Mouse (Mus musculus): ENCODE data around the gene Tenm4.
A peak's percentile ranks its signal among the peaks of the same experiment; 100 is the strongest.

The Tenm4 gene

GRCm38 (mm10) chr7:96834681-96835289 is 663.7 kb downstream of the Tenm4 start:
- peak; percentile 34 for DNase-seq

DNA sequence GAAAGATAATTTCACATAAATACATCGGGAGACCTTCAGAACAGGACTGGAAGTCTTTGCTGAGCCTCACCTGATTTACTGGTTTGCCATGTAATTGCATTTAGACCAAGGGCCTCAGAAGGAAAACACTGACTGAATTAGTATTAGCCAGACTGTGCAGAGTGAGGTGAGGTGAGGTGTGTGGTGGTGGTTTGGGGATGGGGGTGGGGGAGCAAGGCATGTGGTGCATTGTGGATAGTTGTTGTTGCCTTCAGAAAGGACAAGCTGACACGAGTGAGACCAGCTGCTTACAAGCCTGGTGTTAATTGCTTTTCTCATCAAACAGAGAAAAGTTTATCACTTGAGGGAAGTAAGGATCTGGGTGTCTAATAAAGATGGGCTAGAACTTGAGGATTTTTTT is 664.3 kb downstream of the Tenm4 start:
- no peak for DNase-seq

DNA sequence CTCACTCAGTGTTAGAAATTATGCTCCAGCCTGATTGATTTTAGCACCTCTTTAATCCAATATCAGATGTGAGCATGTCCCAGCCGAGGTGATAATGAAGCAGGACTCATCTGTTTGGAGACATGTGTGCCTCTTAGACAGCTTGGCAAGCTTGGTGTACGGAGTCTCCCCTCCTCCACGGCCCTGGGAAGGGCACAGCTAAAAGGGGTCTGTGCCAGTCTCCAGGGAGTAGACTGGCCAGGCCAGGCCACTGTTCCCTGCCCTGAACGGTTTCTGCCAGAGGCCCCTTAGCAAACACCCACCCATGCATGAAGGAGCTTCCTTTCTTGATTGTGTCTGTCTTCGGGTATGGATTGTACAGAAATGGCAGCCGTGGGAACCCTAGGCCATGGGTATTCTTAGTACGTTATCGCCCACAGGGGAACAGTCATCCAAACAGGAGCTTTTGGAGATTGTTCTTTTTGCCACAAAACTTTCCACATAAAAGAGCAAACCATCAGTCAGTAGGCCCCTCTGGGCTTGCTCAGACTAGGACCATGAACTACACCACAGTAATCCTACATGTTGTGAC is 667.3 kb downstream of the Tenm4 start:
- no peak for DNase-seq

GRCm38 (mm10) chr7:96838926-96839325 is 667.9 kb downstream of the Tenm4 start:
- no peak for DNase-seq

GRCm38 (mm10) chr7:96839586-96839985 is 668.5 kb downstream of the Tenm4 start:
- DNase-seq, result no peak

DNA sequence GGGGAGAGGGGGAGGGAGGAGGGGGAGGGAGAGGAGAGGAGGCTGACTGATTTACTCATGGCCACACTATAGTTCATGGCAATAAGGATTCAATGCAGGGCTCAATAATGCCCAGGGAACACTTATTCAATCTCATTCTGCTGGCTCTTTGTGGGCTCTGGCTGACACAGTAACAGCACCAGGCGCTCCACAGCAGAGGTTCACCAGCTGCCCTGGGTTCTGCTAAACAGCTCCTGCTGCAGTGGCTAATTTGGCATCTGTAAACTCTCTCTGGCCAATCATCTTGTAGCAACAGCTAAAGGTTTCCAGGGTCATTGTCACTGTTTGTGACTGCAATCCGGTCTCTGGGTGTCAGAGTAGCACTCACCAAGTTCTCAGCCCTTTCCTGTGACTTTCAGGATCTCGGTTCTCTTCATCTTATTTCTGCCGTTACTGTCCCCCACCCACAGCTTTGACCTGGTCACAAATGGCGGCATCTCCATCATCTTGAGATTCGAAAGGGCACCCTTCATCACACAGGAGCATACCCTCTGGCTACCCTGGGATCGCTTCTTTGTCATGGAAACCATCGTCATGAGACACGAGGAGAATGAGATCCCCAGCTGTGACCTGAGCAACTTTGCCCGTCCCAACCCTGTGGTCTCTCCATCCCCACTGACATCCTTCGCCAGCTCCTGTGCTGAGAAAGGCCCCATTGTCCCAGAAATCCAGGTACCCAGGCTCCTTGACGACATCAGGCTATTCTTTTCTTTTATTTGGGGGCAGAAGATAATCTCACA is 671.6 kb downstream of the Tenm4 start:
- no peak for DNase-seq

GRCm38 (mm10) chr7:96844104-96844894 is 673.3 kb downstream of the Tenm4 start:
- no peak for DNase-seq

- no peak for DNase-seq
Observed at GRCm38 (mm10) chr7:96852781-96853180, 681.7 kb downstream of the Tenm4 start.

- no peak for DNase-seq
Observed at GRCm38 (mm10) chr7:96855867-96856406, 684.9 kb downstream of the Tenm4 start.

- DNase-seq, result no peak
Observed at GRCm38 (mm10) chr7:96856518-96856917, 685.5 kb downstream of the Tenm4 start.

DNA sequence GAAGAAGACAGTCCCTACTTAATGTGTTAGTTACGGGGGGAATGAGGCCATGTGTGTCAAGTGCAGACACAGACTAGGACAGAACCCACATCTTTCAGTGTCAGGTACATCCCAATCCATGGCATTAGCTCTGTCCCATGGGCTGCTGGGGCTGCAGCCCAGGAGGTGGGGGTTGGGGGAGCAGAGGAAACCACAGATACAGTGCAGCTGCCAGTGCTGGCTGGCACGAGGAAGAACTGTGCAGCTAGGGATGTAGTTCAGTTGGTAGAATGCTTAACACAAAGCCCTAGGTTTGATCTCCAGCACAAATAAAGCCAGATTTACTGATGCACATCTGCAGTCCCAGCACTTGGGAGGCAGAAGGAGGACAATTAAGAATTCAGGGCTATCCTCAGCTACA is 688.0 kb downstream of the Tenm4 start:
- no peak for DNase-seq

DNA sequence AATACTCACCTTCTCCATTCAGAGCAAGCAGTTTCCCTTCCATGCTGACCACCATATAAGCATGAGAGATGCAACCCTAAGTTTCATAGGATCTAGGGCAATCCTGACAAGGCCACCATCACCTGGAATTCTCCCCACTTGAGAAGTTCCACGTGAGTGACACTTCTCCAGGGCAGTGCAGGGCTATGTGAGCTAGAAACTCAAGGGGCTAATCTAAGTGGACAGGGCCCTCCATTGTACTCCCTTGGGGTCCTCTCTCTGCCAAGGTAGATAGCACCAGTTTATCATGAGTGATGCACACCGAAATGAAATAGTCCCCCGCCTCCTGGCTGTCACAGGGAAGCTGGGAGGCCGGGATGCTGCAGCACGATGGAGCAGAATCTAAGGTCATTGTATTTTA is 688.6 kb downstream of the Tenm4 start:
- DNase-seq, result no peak

DNA sequence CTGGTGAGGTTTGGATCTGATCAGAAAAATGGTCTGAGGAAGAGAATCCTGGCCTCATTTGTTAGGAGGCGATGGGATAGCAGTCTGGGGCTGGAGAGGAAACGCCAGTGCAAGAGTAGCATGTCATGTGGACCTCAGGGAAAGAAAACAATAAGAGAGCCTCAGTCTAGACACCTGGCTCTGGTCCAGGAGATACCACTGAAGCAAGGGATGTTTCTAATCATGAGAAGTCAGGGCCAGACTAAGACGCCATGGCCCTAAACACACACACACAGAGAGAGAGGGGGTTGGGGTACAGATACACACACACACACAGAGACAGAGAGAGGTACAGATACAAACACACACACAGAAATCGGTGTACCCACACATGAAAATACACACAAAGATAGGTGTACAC is 689.6 kb downstream of the Tenm4 start:
- DNase-seq, result no peak

GRCm38 (mm10) chr7:96864894-96865722 is 694.1 kb downstream of the Tenm4 start:
- DNase-seq, result no peak

DNA sequence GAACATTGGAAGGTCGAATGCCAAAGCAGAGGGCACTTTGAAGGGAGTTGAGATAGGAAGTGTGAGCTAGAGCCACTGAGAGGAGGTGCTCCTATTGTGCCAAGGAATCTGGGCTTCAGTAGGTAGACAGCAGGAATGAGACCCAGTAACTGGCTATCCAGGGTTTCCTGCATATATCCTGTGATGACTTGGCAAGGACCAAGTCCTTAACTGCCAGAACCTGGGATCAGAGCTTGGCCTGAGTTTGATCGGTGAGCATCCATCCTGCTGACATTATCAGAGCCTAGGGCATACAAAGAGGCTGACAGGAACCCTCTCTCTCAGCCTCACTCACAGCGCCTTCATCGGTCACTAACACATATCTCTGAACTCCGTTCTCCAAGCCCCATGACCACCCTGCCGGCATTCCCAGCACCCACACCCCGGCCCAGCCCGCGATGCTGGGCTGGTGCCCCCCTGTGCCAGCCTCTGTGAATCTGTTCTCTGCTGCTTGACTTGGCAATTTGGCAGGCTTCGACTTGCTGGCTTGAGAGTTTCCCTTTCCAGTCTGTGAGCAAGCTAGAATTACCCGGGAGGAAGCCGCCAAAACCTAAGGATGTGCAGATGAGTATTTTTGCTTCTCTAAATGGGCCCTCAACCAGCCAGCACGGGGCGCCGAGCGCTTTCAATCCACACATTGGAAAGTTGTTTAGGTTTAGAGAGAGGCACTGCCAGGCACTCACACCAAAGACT is 698.2 kb downstream of the Tenm4 start:
- DNase-seq, result no peak

- DNase-seq, result no peak
Observed at GRCm38 (mm10) chr7:96870473-96870872, 699.4 kb downstream of the Tenm4 start.

DNA sequence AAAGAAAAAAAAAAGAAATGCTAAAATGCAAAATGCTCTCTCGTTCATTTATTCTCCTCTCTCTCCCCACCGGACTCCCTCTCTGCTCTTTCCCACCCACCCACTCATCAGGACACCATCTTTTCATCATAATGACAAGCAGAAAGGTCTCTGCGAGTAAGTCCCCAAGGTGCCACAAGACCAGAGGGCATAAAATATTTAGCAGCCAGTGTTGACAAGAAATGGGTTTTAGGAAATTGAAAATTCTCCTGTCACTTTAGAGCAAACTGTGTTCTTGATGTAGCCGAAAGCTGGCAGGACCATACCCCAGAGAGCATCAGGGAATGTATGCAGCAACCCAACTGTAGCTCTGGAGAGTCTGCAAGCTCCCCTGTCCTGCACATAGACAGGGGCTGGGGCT is 700.0 kb downstream of the Tenm4 start:
- DNase-seq, result no peak

DNA sequence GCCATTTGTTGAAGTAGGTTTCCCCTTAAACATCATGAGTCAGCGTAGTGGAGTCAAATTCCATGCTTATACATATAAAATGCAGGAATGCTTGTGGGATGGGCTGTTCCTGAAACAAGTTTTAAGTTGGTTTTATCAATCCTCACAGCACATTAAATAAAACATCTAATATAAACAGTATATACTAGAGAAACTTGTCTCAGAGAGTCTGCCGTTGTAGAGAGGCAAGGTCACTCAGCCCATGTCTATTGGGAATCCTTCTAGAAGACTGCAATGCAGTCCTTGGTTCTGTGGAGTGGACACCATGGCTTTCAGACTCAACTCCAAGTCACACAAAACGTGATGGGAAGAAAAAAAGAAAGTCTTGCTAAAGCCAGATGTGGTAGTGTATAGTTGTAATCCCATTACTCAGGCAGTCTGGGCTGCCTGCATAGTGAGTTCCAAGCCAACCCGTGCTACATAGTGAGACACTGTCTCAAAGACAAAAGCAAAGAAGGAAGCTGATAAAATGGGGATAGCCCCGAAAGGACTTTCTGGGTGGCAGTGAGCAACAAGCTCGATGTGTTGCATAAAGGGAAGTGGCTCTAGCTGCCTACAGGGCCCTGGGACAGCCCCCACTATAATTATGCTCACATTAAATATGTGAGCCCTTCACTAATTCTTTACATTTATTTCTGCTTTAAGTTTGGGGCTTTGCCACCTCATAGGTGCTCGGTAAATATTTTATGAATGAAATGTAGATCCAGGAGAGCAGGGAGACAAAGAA is 707.6 kb downstream of the Tenm4 start:
- DNase-seq, result no peak

GRCm38 (mm10) chr7:96879593-96879992 is 708.5 kb downstream of the Tenm4 start:
- no peak for DNase-seq

DNA sequence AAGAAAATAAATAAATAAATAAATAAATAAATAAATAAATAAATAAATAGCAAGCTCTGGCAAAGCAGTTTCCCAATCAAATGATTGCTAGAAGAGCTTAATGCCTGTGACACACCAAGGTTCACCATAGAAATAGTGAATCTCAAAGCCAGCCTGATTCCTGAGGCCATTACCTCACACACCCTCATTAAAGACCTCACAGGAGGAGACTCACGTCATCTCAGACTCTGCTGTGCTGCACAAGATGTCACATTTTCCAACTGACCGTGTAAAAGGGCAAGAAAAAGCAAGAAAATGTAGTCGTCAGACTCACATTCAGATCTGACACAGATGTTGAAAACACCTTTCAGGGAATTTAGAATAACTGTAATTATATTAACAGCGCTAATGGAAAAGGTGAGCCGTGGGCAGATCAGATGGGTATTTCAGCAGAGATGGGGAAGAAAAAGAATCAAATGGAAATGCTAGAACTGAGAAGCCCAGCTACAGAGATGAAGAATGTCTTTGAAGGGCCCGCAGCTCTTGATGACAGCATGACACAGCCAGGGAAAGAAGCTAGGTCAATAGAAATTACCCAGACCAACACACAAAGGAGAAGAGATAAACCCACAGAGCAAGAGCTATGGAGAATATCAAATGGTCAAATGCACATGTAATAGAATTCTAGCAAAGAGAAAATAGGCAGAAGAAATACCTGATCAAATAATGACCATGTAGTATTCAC is 709.3 kb downstream of the Tenm4 start:
- DNase-seq, result no peak
